Mouse (Mus musculus) adrenal gland, postnatal 25 days (tissue): ENCODE results near the gene Robo1. TPM values are rescaled to one million over a fixed set of nuclear protein-coding genes. Genes with fewer than 3 reads are reported as not detected.
A peak's percentile ranks its signal among the peaks of the same experiment; 100 is the strongest.

Experiments
- DNase-seq: peaks from one replicate; pipeline ENCODE4 v3.0.0; 2021; ENCODE audit warnings: mixed read lengths
- total RNA-seq: library from RNA; stranded (reverse); gene quantifications from 2 replicates; pipeline ENCODE4 v1.2.3, GENCODE M21; 2021

Robo1 gene
- total RNA-seq, 1 experiment from 2014 or later = 177 TPM

GRCm38 (mm10) chr16:72937183-72937582 lies 629.1 kb downstream of the Robo1 start:
- DNase-seq = no peak

- DNase-seq = no peak
These were observed 631.8 kb downstream of the Robo1 start for GRCm38 (mm10) chr16:72939862-72940261.

- DNase-seq = no peak
These were observed 632.7 kb downstream of the Robo1 start for GRCm38 (mm10) chr16:72940786-72941185.

GRCm38 (mm10) chr16:72944403-72944802 lies 636.3 kb downstream of the Robo1 start:
- DNase-seq = no peak

- DNase-seq = no peak
These were observed 643.9 kb downstream of the Robo1 start for GRCm38 (mm10) chr16:72951969-72952368.

- DNase-seq = no peak
These were observed 651.1 kb downstream of the Robo1 start for GRCm38 (mm10) chr16:72959018-72959702.

- DNase-seq = no peak
These were observed 651.7 kb downstream of the Robo1 start for GRCm38 (mm10) chr16:72959823-72960222.

- DNase-seq = no peak
These were observed 655.7 kb downstream of the Robo1 start for GRCm38 (mm10) chr16:72963782-72964181.

- DNase-seq = no peak
These were observed 659.4 kb downstream of the Robo1 start for GRCm38 (mm10) chr16:72967509-72967908.

GRCm38 (mm10) chr16:72969990-72970389 lies 661.9 kb downstream of the Robo1 start:
- DNase-seq = no peak

- no peak for DNase-seq
These were observed 665.6 kb downstream of the Robo1 start for GRCm38 (mm10) chr16:72973685-72974084.

- DNase-seq = no peak
These were observed 666.6 kb downstream of the Robo1 start for GRCm38 (mm10) chr16:72974681-72975080.

- DNase-seq = no peak
These were observed 668.9 kb downstream of the Robo1 start for GRCm38 (mm10) chr16:72976849-72977576.

- DNase-seq = peak; percentile 71
These were observed 671.5 kb downstream of the Robo1 start for GRCm38 (mm10) chr16:72979407-72980219.

- DNase-seq = no peak
These were observed 682.5 kb downstream of the Robo1 start for GRCm38 (mm10) chr16:72990376-72991167.

- DNase-seq = no peak
These were observed 685.1 kb downstream of the Robo1 start for GRCm38 (mm10) chr16:72993189-72993588.

- no peak for DNase-seq
These were observed 685.5 kb downstream of the Robo1 start for GRCm38 (mm10) chr16:72993594-72993993.

GRCm38 (mm10) chr16:72995251-72995954 lies 687.3 kb downstream of the Robo1 start:
- DNase-seq = peak; percentile 20

GRCm38 (mm10) chr16:72995955-72996535 lies 687.9 kb downstream of the Robo1 start:
- no peak for DNase-seq

GRCm38 (mm10) chr16:72998677-72999076 lies 690.6 kb downstream of the Robo1 start:
- no peak for DNase-seq

- no peak for DNase-seq
These were observed 694.6 kb downstream of the Robo1 start for GRCm38 (mm10) chr16:73002685-73003084.
